Mouse (Mus musculus): ENCODE measurements around the gene Areg.

Gene Areg

DNA sequence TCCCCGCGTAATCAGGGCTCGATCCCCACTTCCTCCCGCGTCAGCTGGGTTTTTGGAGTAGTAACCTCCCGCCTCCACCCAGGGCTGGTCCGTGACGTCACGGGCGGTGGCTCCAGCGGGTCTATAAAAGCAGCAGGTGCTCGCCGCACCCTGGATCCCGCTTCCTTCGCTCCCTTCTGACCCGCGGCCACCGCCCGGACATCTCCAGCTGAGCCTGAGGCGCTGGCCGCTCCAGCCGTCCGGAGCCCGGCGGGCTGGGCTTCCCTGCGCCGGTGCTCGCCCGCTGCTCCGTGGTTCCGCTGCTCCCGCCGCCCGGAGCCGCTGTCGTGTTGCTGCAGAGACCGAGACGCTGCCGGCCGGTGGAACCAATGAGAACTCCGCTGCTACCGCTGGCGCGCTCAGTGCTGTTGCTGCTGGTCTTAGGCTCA lies at the start of gene Areg:
Gene Areg, plus strand, starts transcription at position 154 of the 428 bp plus-strand sequence.
- DNase-seq (ENCODE audit: low read depth, low spot score), result no peak

DNA sequence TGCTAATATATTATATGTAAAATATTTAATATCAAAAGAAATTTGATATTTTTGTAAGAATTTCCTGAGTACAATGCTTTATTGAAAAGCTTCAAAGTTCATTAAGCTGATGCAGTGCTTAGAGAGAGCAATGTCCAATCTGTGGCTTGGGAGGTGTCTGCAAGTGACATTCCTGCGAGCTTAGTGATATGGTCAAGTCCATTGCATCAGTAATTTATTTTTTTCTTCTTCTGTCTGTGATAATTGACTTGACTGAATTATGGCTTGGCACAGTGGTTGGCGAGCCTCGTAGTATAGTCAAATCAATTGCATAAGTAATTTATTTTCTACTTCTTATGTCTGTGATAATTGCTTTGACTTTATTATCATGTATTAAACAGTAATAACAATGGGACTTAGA lies 49.1 kb upstream of the Areg start:
- DNase-seq (ENCODE audit: low read depth, low spot score), result no peak

DNA sequence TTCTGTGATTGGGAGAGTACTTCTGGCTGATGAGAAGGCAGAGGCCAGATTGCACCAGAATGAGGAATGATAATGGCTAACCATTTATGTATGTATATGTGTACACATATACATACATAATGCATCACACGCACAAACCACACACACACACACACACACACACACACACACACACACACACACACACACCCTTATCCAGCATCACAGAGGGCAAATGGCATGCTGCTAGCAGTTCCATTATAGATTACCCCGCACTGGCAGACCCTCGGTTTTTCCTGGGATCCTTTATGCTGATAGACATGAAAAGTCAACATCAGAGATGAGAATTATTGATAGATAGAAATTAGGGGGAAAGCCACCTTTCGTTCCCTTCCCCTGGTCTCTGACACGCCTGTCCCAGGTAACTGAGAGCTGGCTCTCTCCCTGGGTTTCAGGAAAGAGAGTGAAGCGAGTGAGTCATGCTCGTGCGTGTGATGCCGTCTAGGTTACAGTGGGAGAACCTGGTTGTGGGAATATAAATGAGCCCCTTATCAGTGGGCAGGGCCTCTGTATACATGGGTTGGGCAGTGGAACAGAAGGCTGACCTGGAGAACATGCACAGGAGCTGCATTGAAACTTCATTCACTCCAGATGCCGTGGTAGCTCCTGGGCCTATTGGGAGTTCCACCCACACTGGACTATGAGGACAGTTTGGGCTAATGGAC lies 41.3 kb upstream of the Areg start:
- DNase-seq (ENCODE audit: low read depth, low spot score), result no peak

DNA sequence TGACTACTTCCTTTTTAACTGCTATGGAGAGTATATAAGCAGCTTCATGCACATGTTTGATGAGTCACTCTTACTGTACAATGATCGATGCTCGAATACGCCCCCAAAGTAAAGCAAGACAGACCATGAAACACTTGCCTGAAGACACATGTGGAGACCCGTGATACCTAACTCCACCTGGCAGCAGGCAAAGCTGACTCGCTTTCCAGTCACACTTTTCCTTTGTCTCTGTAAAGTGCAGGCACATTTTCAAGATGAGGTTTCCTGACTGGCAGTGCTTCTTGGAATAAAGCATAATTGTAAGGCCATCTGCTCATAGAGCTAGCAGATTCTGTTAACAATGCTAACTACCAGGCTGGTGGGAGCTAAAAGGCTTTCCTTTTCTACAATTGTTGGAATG lies 37.7 kb upstream of the Areg start:
- DNase-seq (ENCODE audit: low read depth, low spot score), result no peak

DNA sequence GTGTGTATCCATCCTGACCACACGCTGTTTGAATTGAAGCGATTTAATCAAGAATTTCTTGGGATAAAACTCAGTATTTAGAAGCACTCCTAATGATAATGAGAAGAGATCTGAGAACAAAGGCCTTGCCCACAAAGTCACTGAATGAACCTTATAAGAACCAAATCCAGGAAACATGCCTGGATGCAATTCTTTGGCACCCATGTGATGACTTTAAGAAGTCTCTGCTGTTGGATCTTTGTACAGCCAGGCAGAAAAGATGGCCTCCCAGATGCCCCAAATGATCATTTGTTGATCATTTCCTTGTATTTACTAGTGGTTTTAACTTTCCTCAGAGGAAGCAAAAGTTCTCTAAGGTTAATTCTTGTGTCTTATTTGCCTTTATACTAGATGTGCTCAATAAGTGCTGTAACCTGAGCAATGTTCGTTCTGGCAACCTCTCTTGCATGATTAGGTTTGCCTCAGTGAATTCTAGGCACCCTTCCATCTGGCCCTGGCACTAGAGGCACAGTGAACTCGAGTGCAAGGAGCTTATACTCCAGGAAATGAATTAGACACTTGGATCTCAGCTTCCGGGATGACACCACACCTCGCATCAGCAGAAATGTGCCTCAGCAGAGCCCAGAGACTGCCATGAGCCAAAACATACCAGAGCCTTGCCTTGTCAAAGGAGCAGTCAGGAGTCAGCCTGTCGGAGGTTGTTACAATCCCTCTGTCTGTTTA lies 35.3 kb upstream of the Areg start:
- DNase-seq (ENCODE audit: low read depth, low spot score), result no peak

DNA sequence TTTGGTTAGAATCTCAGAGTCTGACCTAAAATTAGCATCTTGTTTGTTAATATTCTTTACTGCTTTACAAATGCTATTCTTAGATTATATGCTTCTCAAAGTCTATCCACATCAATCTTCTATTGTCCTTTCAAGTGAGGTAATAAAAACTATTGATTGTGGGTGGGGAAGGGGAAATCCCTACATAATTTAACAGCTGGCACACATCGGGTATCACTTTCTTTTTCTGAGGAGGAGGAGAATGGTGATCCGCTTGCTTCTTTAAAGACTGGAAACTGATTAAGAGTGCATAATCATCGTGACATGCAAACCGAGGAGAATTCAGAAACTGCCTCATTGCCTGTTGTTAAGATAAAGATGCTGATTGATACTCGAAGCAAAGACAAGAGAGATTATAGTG lies 33.2 kb upstream of the Areg start:
- no peak for DNase-seq (ENCODE audit: low read depth, low spot score)

DNA sequence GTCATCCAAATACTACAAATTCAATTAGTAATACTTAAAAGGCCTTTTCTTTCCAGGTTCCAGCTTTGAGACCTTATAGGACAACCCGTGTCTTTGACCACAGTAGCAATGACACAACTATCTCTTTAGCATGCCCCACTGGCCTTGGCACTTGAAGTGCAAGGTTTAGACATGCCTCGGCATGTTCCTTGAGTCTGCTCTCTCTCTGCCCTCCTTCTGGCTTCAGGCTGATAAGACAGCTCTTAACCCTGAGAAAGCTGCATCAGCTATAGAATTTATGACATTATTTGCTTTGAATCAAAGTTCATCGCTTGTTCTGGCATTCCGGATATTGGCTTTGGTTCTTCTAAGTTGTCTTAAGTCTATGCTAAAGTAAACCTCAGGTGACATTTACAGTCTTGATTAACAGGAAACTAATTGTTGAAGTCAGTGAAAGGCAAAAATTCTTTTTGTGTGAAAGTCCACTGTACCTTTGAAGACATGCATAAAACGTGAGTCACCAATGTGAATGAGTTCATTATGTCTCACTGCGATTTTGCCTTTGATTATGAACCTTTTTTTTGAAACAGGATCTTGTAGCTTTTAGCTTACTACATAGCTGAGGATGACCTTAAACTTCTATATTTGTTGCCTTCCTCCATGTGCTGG lies 29.3 kb upstream of the Areg start:
- no peak for DNase-seq (ENCODE audit: low read depth, low spot score)

DNA sequence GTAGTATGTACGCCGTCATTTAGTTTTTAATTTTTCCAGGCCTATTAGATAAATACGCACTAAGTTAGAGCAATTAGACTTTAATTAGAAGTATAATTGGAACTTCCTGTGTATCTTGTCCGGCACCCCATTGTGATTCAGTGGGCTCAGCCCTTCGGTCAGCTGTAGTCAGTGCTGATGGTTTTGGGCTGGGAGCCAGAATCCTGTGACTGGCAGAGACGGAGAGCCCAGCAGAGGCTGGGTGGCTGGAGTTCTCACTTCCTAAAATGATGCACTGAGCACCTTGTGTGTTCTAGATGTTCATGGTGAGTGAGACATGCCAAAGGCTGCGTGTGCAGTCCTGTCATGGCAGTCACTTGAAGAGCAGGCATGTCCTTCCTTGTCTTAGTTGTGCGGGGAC lies 28.4 kb upstream of the Areg start:
- DNase-seq (ENCODE audit: low read depth, low spot score), result no peak

DNA sequence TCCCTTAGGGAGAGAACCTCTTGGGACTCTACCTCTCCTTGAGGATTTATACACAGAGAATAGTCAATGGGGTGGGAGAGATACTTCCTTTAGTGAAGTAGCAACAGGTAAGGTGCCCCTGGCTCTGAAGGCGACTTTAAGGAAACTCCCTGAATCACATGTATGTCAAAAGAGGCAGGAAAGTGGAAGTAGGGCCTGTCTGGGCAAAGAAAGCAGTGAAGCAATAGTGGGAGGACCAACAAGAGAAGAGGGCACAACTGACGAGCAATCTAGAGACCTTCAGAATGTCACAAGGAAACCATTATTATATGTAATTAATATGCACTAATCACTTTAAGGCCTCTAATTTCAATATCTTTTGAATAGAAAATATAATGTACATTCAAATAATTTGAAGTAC lies 25.4 kb upstream of the Areg start:
- DNase-seq (ENCODE audit: low read depth, low spot score), result no peak

DNA sequence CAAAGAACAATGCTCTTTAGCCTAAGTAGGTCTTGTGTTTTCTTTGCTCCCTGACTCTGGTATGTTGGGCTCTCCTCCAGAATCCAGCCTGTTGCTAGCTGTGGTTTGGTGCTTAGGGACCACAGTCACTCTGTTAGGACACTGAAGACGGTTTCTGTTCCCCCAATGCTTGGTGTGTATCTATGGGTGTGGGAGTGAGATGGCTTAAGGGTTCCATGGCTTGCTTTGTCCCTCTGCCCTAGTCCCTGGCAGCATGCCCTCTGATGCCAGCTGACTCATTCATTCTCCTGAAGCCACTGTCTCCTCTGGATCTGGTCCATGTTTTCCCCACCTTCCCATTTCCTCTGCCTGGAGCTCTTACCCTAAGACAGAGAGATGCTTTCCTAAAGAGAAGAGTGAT lies 24.8 kb upstream of the Areg start:
- DNase-seq (ENCODE audit: low read depth, low spot score), result no peak

DNA sequence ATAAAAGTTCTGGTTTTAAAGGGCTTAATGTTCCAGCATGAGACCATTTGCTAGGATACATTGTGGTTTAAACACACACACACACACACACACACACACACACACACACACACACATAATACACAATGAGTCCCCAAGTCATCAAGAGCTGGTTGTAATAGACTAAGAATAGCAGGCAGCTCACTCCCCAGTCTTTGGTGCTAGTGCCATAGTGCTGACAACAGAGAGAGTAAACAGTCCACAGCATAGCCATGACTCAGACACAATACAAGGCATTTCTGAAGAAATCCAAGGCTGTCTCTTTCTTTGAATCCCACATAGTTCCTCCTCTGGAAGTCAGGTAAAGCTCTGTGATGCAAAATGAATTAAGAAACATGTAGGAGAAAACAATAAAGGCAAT lies 20.8 kb upstream of the Areg start:
- no peak for DNase-seq (ENCODE audit: low read depth, low spot score)

DNA sequence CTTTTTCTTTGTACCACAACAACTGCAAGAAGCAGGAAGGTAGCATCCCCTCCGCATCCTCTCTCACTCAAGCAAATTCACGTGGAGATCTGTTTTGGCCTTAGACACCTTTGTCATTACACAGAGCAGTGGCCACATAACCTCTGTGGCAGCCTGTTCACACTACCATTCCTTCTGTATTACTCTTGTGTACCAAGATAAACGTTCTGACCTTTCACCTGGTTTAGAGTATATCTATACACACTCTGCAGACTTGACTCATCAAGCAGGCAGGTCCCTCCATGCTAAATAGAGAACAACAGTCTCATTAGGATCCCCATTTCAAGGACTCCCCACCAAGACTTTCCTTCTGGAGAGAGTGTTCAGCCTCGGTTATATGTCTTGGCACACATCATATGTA lies 16.0 kb upstream of the Areg start:
- DNase-seq (ENCODE audit: low read depth, low spot score), result no peak

DNA sequence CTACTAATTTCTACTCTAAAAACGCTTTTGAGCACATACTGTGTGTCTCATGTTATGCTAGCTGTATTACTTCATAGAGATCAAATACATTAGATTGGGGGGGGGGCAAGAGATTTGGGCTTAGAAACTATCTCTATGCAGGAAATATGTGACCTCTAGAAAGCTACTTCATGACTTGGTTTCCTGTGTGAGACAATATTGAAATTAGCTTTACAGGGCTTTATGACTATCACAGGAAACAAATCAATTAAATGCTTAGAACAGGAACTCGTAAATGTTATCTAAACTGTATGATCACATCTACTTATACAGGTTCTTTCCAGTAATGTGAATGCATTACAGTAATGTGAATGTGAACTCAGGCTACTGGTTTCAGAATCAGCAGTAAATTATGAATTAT lies 15.3 kb upstream of the Areg start:
- no peak for DNase-seq (ENCODE audit: low read depth, low spot score)

DNA sequence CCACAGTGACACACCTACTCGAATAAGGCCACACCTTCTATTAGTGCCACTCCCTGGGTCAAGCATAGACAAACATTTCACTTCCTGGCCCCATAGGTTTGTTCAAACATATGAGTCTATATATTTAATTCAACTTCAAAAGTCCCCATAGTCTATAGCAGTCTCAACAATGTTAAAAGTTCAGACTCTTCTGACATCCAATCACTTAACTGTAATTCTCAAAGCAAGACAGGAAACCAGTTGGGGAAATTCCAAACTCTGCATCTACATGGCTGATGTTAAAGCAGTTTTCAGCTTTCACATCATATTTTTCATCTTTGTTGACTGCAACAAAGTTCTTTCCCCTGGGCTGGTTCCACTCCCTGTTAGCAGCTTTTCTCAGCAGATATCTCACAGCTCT lies 12.8 kb upstream of the Areg start:
- DNase-seq (ENCODE audit: low read depth, low spot score), result no peak

DNA sequence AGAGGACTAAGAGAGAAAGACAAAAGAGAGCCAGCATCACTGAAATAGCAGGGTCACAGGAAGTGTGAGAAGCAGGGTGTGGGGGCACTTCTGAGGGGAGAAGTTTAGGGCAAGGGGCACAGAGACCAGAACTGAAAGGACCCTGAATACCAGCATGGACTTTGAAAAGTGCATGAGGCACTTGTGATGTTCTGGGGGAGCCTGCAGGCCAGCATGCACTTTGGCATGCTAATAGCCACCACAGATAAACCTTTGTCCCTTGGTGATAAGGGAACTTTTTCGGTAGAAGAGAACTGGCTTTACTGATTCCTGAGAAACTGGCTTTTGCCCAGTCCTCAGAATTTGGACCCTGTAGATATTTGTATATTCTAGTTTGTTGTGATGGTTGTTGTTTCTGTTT lies 4.4 kb upstream of the Areg start:
- DNase-seq (ENCODE audit: low read depth, low spot score), result no peak

DNA sequence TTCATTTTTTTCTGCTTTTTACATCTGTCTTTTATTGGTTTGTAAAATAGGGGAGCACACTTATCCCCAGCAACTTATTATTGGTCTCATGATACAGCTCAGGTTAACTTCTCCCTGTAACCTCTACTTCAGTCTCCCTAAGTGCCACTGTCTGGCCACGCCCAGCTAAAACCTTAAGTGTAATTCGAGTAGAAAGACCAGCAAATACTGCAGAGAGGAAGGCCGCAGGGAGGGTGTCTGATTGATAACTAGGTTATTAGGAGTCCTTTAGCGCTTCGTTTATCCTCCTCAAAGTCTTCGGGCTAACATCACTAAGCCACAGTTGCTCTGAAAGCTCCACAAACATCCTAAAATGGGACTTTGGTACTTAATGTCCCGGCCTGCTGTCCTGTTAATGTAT lies 429 bp upstream of the Areg start:
- DNase-seq (ENCODE audit: low read depth, low spot score), result no peak

DNA sequence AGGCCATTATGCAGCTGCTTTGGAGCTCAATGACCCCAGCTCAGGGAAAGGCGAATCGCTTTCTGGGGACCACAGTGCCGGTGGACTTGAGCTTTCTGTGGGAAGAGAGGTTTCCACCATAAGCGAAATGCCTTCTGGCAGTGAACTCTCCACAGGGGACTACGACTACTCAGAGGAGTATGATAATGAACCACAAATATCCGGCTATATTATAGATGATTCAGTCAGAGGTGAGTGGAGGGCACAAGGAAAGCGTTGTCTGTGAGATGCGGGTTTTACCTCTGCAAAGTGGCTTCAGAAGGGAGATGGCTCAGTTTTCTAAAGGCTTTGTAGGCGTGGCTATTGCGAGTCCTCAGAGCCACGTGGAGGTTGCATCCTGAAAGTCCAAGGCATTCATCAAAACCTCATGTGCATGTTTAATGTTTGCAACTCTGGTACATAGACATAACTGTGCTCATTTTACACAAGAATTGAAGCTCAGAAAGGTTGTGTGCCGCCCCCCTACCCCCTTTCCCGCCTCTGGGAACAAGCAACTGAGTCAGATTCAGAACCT lies 1.6 kb downstream of the Areg start:
- no peak for DNase-seq (ENCODE audit: low read depth, low spot score)

DNA sequence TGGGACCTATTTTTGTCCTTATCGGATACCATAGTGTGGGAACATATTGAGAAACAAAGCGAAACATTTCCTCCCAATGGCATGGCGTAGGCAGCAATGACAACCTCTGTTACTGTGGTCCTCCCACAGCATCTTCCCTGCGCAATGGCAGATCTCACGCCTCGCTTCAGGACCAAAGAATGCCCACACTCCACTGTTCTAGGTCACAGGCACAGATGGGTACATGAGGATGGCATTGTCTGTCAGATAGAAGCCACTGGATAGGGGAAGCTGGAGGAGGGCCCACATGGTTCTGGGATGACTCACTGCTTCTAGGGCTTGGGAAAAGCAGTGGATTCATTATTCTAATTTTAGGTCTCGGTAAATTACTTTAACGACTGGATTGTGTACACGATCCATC lies 5.6 kb downstream of the Areg start:
- no peak for DNase-seq (ENCODE audit: low read depth, low spot score)

DNA sequence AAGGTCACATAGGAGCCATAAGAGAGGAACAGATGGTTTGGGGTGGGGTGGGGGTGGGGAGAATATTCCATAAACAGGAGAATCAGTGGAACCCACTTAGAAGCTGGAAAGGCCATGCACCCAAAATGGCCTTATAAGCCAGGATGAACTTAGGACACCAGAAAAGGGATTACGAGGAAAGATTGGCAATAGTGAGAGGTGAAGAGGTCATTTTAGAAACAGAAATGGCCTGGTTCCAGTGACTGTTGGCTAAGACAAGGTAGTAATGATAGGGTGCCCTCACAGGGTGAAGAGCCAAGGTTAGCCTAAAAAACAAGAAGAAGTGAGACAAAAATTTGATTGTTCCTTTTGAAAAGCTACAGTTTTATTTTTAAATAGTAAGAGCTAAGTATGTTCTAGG lies 7.6 kb downstream of the Areg start:
- DNase-seq (ENCODE audit: low read depth, low spot score), result no peak

DNA sequence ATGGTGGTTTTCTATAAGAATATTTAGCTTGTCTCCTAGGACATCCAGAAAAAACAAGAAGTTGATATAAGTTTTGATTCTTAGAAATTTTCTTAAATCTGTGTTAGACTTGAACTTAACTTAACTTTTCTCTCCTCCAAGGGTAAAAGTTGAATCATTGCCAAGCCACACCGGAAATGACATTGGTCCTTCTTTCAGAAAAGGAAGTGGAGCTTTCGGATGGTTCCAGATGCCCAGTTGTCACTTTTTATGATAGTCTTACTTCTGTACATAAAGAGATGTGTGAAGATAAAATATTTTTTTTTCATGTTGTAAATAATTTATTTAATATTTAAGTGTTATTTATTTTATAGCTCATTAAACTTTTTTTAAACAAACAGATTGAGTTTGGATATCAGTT lies 8.7 kb downstream of the Areg start:
- DNase-seq (ENCODE audit: low read depth, low spot score), result peak; percentile 2

DNA sequence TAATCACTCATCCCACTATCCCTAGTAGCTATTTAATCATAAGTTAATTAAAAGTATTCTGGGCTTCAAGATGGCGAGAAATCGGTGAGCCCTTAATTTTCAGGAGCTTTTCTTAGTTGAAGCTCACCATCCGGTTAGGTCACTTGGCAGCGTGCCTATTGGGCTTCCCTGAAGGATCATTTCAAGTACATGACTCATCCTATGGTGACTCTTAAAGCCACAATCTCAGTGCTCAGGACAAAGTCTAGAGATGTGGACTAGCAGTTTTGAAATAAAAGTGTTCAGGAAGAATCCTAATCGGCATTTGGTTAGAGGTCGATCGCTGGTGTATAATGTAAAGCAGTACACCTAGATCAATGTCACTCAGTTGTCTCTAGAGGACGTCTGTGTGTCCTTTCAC lies 17.3 kb downstream of the Areg start:
- DNase-seq (ENCODE audit: low read depth, low spot score), result no peak

DNA sequence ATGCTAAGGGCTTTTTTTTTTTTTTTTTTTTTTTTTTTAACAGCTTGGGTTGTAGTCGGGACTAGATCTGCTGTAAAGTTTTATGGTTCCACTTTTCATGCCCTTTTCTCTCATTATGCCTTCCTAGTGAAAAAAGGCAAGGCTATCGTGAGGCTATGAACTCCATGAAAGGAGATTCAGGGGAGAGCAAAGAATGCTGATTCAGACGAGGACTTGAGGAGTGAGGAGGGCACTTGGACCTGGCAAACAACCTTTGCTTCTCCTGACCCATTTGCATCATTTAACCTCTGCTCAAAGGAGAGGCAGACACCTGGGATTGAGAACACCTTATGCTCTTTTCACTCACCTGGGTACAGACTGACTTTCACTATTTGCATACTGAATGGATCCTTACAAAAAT lies 17.8 kb downstream of the Areg start:
- no peak for DNase-seq (ENCODE audit: low read depth, low spot score)

DNA sequence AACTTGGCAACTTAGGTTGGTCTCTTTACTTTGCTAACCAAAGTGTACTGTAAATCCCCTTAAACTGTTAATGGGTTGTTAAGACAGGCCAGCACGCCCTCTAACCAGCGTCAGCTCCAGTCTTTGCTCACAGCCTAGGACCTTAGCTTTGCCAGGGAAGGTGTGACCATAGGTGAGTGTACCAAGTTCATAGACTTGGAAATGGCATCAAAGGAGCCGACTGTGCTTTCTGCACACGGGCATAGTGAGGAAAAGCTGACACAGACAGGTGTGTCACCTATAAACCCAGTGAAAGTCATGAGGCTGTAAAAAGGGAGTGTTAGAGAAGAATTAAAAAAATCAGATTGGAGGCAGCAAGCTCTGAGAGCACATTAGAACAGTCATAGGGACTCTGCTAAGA lies 23.4 kb downstream of the Areg start:
- DNase-seq (ENCODE audit: low read depth, low spot score), result no peak
